ENCODE assay signal across 25 mouse cellular contexts in the genomic region with DNA sequence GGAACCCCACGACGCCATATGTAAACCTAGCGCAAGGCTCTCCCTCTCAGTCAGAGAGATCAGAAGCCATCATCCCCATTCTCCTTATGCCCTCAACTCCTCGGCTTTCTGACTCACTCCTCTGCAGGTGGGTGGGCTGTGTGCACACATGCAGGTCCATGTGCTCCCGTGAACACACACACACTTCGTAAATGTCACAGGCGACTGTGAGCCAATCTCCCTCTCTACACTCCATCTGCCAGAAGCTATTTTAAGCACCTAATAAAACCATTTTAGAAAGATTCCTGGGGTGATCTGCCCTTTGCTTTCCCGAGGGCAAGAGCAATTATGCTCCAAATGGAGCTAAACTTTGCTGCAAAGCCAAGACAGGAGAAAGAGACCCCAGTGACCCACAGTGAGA.
DNase-seq lines count a peak whose midpoint lies in the region; ATAC-seq and TF ChIP-seq lines count a peak whose summit lies in the region.
"Had no signal": no experiment of that assay in that cellular context is flagged by ENCODE, and none has a peak within 500 bp of the region (broad histone marks: within the 10 kb centered on the region; RNA-seq: fewer than 3 reads in every experiment).

No protein-coding gene starts in this region.

- no peaks in the 10 kb centered on the region for H3K4me1 ChIP-seq in midbrain, postnatal 0 days (ENCODE audit: insufficient read depth, low read length)
- H3K4me1 ChIP-seq in midbrain, embryonic 13.5 days (replicated peaks): 0 out of 2 replicates have a peak, but pooled peaks cover 5% of the 10 kb centered on the region
- H3K4me1 ChIP-seq: embryonic facial prominence, embryonic 12.5 days; midbrain, embryonic 15.5 days; stomach, embryonic 15.5 days had no signal

- no peak overlapping the region for H3K4me3 ChIP-seq in midbrain, postnatal 0 days (ENCODE audit: low read depth, low read length)
- no peak overlapping the region for H3K4me3 ChIP-seq in midbrain, embryonic 13.5 days (replicated peaks)
- H3K4me3 ChIP-seq: embryonic facial prominence, embryonic 12.5 days; erythroblast, embryonic 14.5 days; kidney, embryonic 15.5 days; limb, embryonic 15.5 days; midbrain, embryonic 15.5 days; neural tube, embryonic 15.5 days; stomach, embryonic 15.5 days had no signal

- ATAC-seq in midbrain, postnatal 0 days (ENCODE audit: low FRiP score): no peak
- ATAC-seq in midbrain, embryonic 13.5 days: no peak
- ATAC-seq: forebrain, embryonic 14.5 days; hindbrain, embryonic 16.5 days; intestine, postnatal 0 days; midbrain, embryonic 15.5 days had no signal

- H3K27ac ChIP-seq in midbrain, postnatal 0 days (ENCODE audit: low read depth, low read length): no peak overlapping the region
- no peak overlapping the region for H3K27ac ChIP-seq in midbrain, embryonic 13.5 days
- H3K27ac ChIP-seq: embryonic facial prominence, embryonic 12.5 days; kidney, embryonic 15.5 days; limb, embryonic 15.5 days; midbrain, embryonic 15.5 days; neural tube, embryonic 15.5 days; stomach, embryonic 15.5 days had no signal

- H3K4me2 ChIP-seq in midbrain, postnatal 0 days (ENCODE audit: low read depth, low read length, poor library complexity, severe bottlenecking): no peak overlapping the region
- no peak overlapping the region for H3K4me2 ChIP-seq in midbrain, embryonic 13.5 days (replicated peaks)
- H3K4me2 ChIP-seq: embryonic facial prominence, embryonic 12.5 days; kidney, embryonic 15.5 days; limb, embryonic 15.5 days; midbrain, embryonic 15.5 days; neural tube, embryonic 15.5 days; stomach, embryonic 15.5 days had no signal

- H3K36me3 ChIP-seq in midbrain, postnatal 0 days (ENCODE audit: insufficient read depth, low read length): 0 out of 2 replicates have a peak, but pooled peaks cover 2% of the 10 kb centered on the region
- H3K36me3 ChIP-seq in midbrain, embryonic 13.5 days: peaks cover 1% of the 10 kb centered on the region; the same call in 1 of the 2 replicates
- H3K36me3 ChIP-seq: embryonic facial prominence, embryonic 12.5 days; kidney, embryonic 15.5 days; limb, embryonic 15.5 days; midbrain, embryonic 15.5 days; neural tube, embryonic 15.5 days; stomach, embryonic 15.5 days had no signal

- DNase-seq in midbrain, postnatal 0 days (ENCODE audit: low spot score): peak; percentile 9
- peak; percentile 47 for DNase-seq in cerebellum, adult 8-10 months
- peak; percentile 66 for DNase-seq in forelimb bud, embryonic 11.5 days (ENCODE audit: low read depth, low spot score)
- DNase-seq in heart, adult 9 months (ENCODE audit: low spot score in 2 of 2): no peak
- DNase-seq in left cerebral cortex, adult 11 months (ENCODE audit: low spot score): no peak
- DNase-seq in retina, postnatal 1 day: no peak
- DNase-seq: adrenal gland, adult 8-10 months; gastrocnemius, postnatal 10 days; heart, adult 18-20 months; kidney, postnatal 4 days; lung, postnatal 10 days; right cerebral cortex, postnatal 14 days; thymus, adult 18-20 months; thymus, postnatal 4 days had no signal

- H3K9ac ChIP-seq in midbrain, postnatal 0 days (replicated peaks; ENCODE audit: low read length, poor library complexity, severe bottlenecking): no peak overlapping the region
- no peak overlapping the region for H3K9ac ChIP-seq in midbrain, embryonic 13.5 days (replicated peaks)
- H3K9ac ChIP-seq: embryonic facial prominence, embryonic 12.5 days; kidney, embryonic 15.5 days; limb, embryonic 15.5 days; midbrain, embryonic 15.5 days; neural tube, embryonic 15.5 days; stomach, embryonic 15.5 days had no signal

- WGBS in midbrain, postnatal 0 days: 65% methylated on average over 8 of the region's 8 CpGs
- 71% methylated on average over 8 of the region's 8 CpGs for WGBS in midbrain, embryonic 13.5 days

- no peaks in the 10 kb centered on the region for H3K27me3 ChIP-seq in midbrain, postnatal 0 days (ENCODE audit: insufficient read depth, low read length)
- no peaks in the 10 kb centered on the region for H3K27me3 ChIP-seq in midbrain, embryonic 13.5 days
- H3K27me3 ChIP-seq: embryonic facial prominence, embryonic 12.5 days; kidney, embryonic 15.5 days; midbrain, embryonic 15.5 days; neural tube, embryonic 15.5 days; stomach, embryonic 15.5 days had no signal

- TF ChIP-seq CTCF in midbrain, postnatal 0 days (IDR thresholded peaks at IDR 0.05): no peak

- no peaks in the 10 kb centered on the region for H3K9me3 ChIP-seq in midbrain, postnatal 0 days (ENCODE audit: low read length)
- H3K9me3 ChIP-seq in midbrain, embryonic 13.5 days: no peaks in the 10 kb centered on the region
- H3K9me3 ChIP-seq: embryonic facial prominence, embryonic 12.5 days; kidney, embryonic 15.5 days; limb, embryonic 15.5 days; midbrain, embryonic 15.5 days; neural tube, embryonic 15.5 days; stomach, embryonic 15.5 days had no signal

Comparison
In these comparisons a context has a peak if more than half of its experiments do, and no peak if none do; other contexts are left out.
1. DNase-seq: peak in midbrain, postnatal 0 days (single experiment), cerebellum, adult 8-10 months (single experiment) and forelimb bud, embryonic 11.5 days (single experiment); none in heart, adult 9 months (0 of 2), left cerebral cortex, adult 11 months (single experiment) and retina, postnatal 1 day (single experiment).